Mouse (Mus musculus): ENCODE results near the gene Tbl1xr1. TPM values are rescaled to one million over a fixed set of nuclear protein-coding genes. Genes with fewer than 3 reads are reported as not detected.

Gene Tbl1xr1
- 10.7 and 12.2 TPM in 2 replicates for polyA plus RNA-seq (2015; fragmentation: Nextera tagmentation; extraction: Ambion mirVana)

DNA sequence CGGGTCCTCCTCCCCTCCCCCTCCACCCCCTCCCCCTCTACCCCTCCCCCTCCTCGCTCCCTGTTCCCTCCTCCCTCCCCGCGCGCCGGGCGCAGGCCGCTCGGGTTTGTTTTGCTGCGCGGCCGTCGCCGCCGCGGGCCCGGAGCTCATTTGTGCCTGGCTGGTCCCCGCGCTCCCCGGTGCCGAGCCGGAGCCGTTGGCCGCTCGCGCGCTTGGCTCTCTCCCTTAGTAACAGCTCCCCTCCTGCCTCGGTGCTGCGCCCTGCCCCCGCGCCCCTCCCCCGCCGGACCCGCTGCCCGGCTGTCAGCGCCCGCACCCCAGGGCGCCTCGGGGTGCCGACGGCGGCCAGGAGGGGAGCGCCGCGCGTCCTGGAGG is at the start of gene Tbl1xr1:
Gene Tbl1xr1 (plus strand): TSS at position 92 of the 375 bp plus-strand sequence.
- peak within 1 kb of the TSS; percentile 96 for H3K9ac ChIP-seq (ENCODE audit: low read depth, low read length)
- ATAC-seq (replicated peaks; ENCODE audit: low FRiP score, low read depth) (peak; percentile 91), DNase-seq (ENCODE audit: low spot score) (peak; percentile 95)
- 0% methylated on average over 15 of the region's 46 CpGs for WGBS
- no peaks in the 10 kb centered on the region for H3K27me3 ChIP-seq (ENCODE audit: insufficient read depth, low read length)
- H3K27ac ChIP-seq, result peak within 1 kb of the TSS; percentile 98
- peaks cover 6% of the 10 kb centered on the region; the same call in 1 of the 2 replicates for H3K4me1 ChIP-seq (replicated peaks; ENCODE audit: insufficient read depth, low read length)
- H3K9me3 ChIP-seq (replicated peaks; ENCODE audit: low read length), result no peaks in the 10 kb centered on the region
- peak within 1 kb of the TSS; percentile 86 for H3K4me3 ChIP-seq (replicated peaks; ENCODE audit: low read depth, low read length)
- no peaks in the 10 kb centered on the region for H3K36me3 ChIP-seq (ENCODE audit: insufficient read depth, low read length)
- TF ChIP-seq CTCF (IDR thresholded peaks at IDR 0.05; ENCODE audit: low read depth), result no peak
- peak within 1 kb of the TSS; percentile 90 for H3K4me2 ChIP-seq (ENCODE audit: low read length)

DNA sequence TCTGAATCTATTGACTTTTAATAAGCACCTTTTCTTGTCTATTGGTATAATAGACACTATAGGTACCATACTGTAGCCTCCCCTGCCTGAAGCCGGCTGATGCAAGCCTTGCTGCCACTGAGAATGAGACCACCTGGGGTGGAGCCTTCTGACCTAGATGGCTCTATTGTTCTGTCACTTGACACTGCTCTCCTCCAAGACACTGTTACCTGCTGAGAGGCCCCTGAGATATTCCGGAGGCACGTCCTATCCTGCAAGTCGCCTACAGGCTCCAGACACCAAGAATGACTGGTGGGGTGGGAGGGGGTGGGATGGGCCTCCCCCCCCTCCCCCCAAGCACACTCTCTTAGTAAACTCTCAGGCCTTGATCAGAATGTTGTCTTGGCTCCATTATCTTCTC is 38.4 kb upstream of the Tbl1xr1 start:
- H3K4me2 ChIP-seq (ENCODE audit: low read length), result no peak overlapping the region
- H3K9ac ChIP-seq (ENCODE audit: low read depth, low read length), result no peak overlapping the region
- no peak overlapping the region for H3K27ac ChIP-seq
- no peak for DNase-seq (ENCODE audit: low spot score)
- no peak overlapping the region for H3K4me3 ChIP-seq (replicated peaks; ENCODE audit: low read depth, low read length)
- TF ChIP-seq CTCF (IDR thresholded peaks at IDR 0.05; ENCODE audit: low read depth), result no peak
- H3K27me3 ChIP-seq (ENCODE audit: insufficient read depth, low read length), result no peaks in the 10 kb centered on the region
- H3K4me1 ChIP-seq (replicated peaks; ENCODE audit: insufficient read depth, low read length), result no peaks in the 10 kb centered on the region
- 53% methylated on average over 4 of the region's 4 CpGs for WGBS
- no peaks in the 10 kb centered on the region for H3K36me3 ChIP-seq (ENCODE audit: insufficient read depth, low read length)
- no peak for ATAC-seq (replicated peaks; ENCODE audit: low FRiP score, low read depth)
- no peaks in the 10 kb centered on the region for H3K9me3 ChIP-seq (replicated peaks; ENCODE audit: low read length)

DNA sequence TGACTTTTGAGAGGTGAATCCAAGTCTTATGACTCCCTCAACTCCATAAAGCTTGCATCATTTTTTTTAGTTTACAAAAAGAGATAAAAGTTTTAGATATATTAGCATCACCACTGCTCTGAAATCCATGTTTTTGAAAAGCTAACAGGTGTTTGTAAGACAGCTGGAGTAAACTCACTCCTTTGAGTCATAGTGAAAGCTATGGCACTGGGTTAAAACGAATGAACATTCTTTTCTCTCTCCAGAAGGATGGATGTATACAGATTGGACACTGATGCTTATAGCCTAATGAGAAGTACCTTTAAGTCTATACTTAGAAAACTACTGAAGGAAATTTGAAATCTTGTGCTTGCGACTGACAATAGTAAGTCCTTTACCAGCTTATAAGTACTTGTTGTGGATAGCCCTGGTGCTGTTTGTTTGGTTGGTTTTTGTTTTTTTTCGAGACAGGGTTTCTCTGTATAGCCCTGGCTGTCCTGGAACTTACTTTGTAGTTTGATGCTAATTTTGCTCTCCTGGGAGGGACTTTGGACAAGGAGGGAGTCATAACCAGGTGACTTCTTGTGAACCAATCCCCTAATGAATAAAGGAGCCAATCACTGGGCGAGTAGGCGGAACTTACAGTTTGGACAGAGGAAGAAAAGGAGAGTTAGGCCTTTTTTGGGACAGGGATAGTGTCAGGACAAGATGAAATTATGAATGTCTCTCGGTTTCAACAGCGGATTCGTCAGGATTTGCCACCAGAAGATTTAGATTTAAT is 37.2 kb upstream of the Tbl1xr1 start:
- Histone ChIP-seq H3K27ac (no peak overlapping the region), H3K36me3 (ENCODE audit: insufficient read depth, low read length) (no peaks in the 10 kb centered on the region), H3K4me1 (replicated peaks; ENCODE audit: insufficient read depth, low read length) (no peaks in the 10 kb centered on the region), H3K27me3 (ENCODE audit: insufficient read depth, low read length) (no peaks in the 10 kb centered on the region), H3K4me3 (replicated peaks; ENCODE audit: low read depth, low read length) (no peak overlapping the region), H3K9me3 (replicated peaks; ENCODE audit: low read length) (no peaks in the 10 kb centered on the region), H3K4me2 (ENCODE audit: low read length) (no peak overlapping the region), H3K9ac (ENCODE audit: low read depth, low read length) (no peak overlapping the region)
- DNase-seq (ENCODE audit: low spot score) (no peak), ATAC-seq (replicated peaks; ENCODE audit: low FRiP score, low read depth) (no peak)
- TF ChIP-seq CTCF (IDR thresholded peaks at IDR 0.05; ENCODE audit: low read depth), result no peak
- WGBS, result 94% methylated on average over 8 of the region's 8 CpGs

DNA sequence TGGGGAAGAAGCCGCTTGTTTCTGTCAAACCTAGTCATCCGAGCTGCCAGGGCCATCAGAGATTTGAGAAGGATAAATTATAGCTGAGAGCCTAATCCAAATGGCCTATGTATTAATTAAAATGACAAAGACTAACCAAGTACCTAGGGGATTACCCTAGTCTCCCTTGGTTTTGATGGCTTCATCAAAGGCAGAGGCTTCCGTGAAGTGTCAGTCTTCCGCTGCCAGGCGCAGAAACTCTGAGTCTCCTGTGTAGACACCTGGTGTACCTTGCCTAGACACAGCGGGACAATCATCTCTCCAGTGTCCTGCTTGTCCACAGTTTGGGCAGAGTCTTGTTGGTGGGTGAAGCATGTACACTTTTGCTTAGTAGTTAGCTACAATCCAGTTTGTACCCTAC is 35.8 kb upstream of the Tbl1xr1 start:
- Histone ChIP-seq H3K4me3 (replicated peaks; ENCODE audit: low read depth, low read length) (no peak overlapping the region), H3K4me2 (ENCODE audit: low read length) (no peak overlapping the region), H3K9me3 (replicated peaks; ENCODE audit: low read length) (no peaks in the 10 kb centered on the region), H3K4me1 (replicated peaks; ENCODE audit: insufficient read depth, low read length) (no peaks in the 10 kb centered on the region), H3K27ac (no peak overlapping the region), H3K27me3 (ENCODE audit: insufficient read depth, low read length) (no peaks in the 10 kb centered on the region), H3K9ac (ENCODE audit: low read depth, low read length) (no peak overlapping the region), H3K36me3 (ENCODE audit: insufficient read depth, low read length) (no peaks in the 10 kb centered on the region)
- no peak for TF ChIP-seq CTCF (IDR thresholded peaks at IDR 0.05; ENCODE audit: low read depth)
- no peak for DNase-seq (ENCODE audit: low spot score)
- no peak for ATAC-seq (replicated peaks; ENCODE audit: low FRiP score, low read depth)
- WGBS, result 84% methylated on average over 6 of the region's 6 CpGs

DNA sequence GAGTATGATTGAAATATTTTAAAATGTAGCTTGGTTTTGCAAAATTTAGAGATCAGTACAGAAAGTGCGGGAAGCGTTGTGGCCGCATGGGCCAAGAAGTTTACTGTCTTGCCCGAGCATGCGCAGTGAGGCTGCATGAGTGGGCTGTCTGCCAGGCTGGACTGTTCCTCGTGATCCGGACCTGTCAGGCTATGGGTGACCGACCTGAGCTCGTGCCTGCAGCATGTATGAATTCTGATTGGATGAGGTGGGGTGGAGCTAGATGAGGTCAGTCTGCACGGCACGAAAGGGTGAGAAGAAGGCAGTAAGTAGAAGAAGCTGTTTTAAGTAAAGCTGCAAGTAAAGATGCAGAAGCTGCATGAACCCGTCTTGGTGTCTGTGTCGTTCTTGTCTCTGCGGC is 29.2 kb upstream of the Tbl1xr1 start:
- Histone ChIP-seq H3K4me2 (ENCODE audit: low read length) (no peak overlapping the region), H3K4me3 (replicated peaks; ENCODE audit: low read depth, low read length) (no peak overlapping the region), H3K36me3 (ENCODE audit: insufficient read depth, low read length) (no peaks in the 10 kb centered on the region), H3K4me1 (replicated peaks; ENCODE audit: insufficient read depth, low read length) (no peaks in the 10 kb centered on the region), H3K9ac (ENCODE audit: low read depth, low read length) (no peak overlapping the region), H3K9me3 (replicated peaks; ENCODE audit: low read length) (0 out of 2 replicates have a peak, but pooled peaks cover 3% of the 10 kb centered on the region), H3K27ac (no peak overlapping the region), H3K27me3 (ENCODE audit: insufficient read depth, low read length) (no peaks in the 10 kb centered on the region)
- no peak for TF ChIP-seq CTCF (IDR thresholded peaks at IDR 0.05; ENCODE audit: low read depth)
- ATAC-seq (replicated peaks; ENCODE audit: low FRiP score, low read depth), result no peak
- 72% methylated on average over 14 of the region's 14 CpGs for WGBS
- no peak for DNase-seq (ENCODE audit: low spot score)

DNA sequence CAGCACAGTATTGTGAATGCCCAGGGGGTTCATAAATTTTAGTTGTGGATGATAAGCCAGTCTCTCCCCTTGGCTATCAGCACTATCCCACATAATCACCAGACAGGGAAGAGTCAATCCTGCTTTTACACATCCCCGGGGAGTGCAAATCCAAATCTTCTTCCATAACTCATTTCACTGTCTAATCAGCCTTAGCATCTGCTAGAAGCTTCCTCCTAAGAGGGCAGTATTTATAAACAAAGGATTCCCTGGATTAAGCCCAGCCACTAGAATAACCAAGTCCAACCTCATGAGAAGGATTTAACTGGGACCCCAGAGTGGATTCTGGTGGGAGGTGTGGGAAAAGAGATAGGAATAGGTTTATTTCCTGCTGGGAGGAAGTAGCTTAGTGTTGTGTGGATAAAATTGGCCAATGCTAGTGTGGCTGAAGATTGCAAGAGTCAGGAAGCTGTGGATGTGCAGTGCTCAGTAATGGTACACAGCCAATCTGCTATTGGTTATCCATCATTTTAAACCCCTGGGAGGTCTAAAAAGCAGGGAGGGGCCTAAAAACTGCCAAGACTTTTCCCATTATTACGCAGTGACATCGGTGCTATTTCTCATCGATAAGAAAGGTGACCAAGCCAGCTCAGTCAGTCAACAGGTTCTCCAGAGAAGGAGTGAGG is 19.7 kb upstream of the Tbl1xr1 start:
- peak; percentile 26 for DNase-seq (ENCODE audit: low spot score)
- TF ChIP-seq CTCF (IDR thresholded peaks at IDR 0.05; ENCODE audit: low read depth), result no peak
- no peak for ATAC-seq (replicated peaks; ENCODE audit: low FRiP score, low read depth)

More for the DNA sequence above, 19.7 kb upstream of the Tbl1xr1 start:
- H3K36me3 ChIP-seq (ENCODE audit: insufficient read depth, low read length), result no peaks in the 10 kb centered on the region
- H3K9ac ChIP-seq (ENCODE audit: low read depth, low read length), result no peak overlapping the region
- no peaks in the 10 kb centered on the region for H3K27me3 ChIP-seq (ENCODE audit: insufficient read depth, low read length)
- H3K4me3 ChIP-seq (replicated peaks; ENCODE audit: low read depth, low read length), result no peak overlapping the region
- H3K9me3 ChIP-seq (replicated peaks; ENCODE audit: low read length), result no peaks in the 10 kb centered on the region
- H3K27ac ChIP-seq, result no peak overlapping the region
- H3K4me1 ChIP-seq (replicated peaks; ENCODE audit: insufficient read depth, low read length), result no peaks in the 10 kb centered on the region
- WGBS, result 78% methylated on average over 4 of the region's 4 CpGs
- H3K4me2 ChIP-seq (ENCODE audit: low read length), result no peak overlapping the region
